Mouse (Mus musculus) bone marrow, adult 2 months (tissue): ENCODE measurements around the gene Zfp692. TPM values are rescaled to one million over a fixed set of nuclear protein-coding genes. Genes with fewer than 3 reads are reported as not detected.
"Not testable (repeated sequence)": the region's sequence is repeated elsewhere in the genome, so short reads cannot be mapped to it uniquely, and the experiment has no call there.

Experiments used
- H3K27ac ChIP-seq: fragments of 200-500 bp; 2 replicates; pipeline ENCODE4 v1.5.1; 2012; ENCODE audit warnings: low read depth, mild to moderate bottlenecking, control low read depth, inconsistent platforms, low read length; ENCODE audit not compliant: control insufficient read depth, poor library complexity, insufficient read depth
- H3K4me1 ChIP-seq: fragments of 200-500 bp; 2 replicates; pipeline ENCODE4 v1.6.1; 2011; ENCODE audit warnings: low read length; ENCODE audit not compliant: control insufficient read depth, insufficient read depth
- H3K4me3 ChIP-seq: fragments of 200-500 bp; replicated peaks from 2 replicates; pipeline ENCODE3; 2011; ENCODE audit warnings: mild to moderate bottlenecking, low read depth, low read length, control low read depth; ENCODE audit not compliant: control insufficient read depth
- CTCF ChIP-seq: fragments of 200-500 bp; IDR thresholded peaks from 2 replicates; pipeline ENCODE4 v1.5.1; 2011; ENCODE audit warnings: low read length, control low read depth; ENCODE audit not compliant: control insufficient read depth, insufficient read depth
- POLR2A ChIP-seq: fragments of 200-500 bp; IDR thresholded peaks from 2 replicates; pipeline ENCODE4 v1.6.1; 2011; ENCODE audit warnings: low read depth, mild to moderate bottlenecking, control low read depth, low read length, borderline replicate concordance; ENCODE audit not compliant: control insufficient read depth
- WGBS: fragments of 180-500 bp; shearing (Covaris S2); methylation state at CpG from one replicate; pipeline ENCODE4 v1.1.7; 2018; 5-methylcytosine and 5-hydroxymethylcytosine counted together
- polyA plus RNA-seq: library from polyadenylated mRNA; stranded (reverse); fragments of >200 nt; gene quantifications from 2 replicates; pipeline ENCODE4 v1.2.4, GENCODE M21; 2011; ENCODE audit warnings: low replicate concordance; ENCODE audit not compliant: missing spikeins, insufficient read depth, insufficient read length

The Zfp692 gene
- polyA plus RNA-seq, 1 experiment: 53.9 TPM

DNA sequence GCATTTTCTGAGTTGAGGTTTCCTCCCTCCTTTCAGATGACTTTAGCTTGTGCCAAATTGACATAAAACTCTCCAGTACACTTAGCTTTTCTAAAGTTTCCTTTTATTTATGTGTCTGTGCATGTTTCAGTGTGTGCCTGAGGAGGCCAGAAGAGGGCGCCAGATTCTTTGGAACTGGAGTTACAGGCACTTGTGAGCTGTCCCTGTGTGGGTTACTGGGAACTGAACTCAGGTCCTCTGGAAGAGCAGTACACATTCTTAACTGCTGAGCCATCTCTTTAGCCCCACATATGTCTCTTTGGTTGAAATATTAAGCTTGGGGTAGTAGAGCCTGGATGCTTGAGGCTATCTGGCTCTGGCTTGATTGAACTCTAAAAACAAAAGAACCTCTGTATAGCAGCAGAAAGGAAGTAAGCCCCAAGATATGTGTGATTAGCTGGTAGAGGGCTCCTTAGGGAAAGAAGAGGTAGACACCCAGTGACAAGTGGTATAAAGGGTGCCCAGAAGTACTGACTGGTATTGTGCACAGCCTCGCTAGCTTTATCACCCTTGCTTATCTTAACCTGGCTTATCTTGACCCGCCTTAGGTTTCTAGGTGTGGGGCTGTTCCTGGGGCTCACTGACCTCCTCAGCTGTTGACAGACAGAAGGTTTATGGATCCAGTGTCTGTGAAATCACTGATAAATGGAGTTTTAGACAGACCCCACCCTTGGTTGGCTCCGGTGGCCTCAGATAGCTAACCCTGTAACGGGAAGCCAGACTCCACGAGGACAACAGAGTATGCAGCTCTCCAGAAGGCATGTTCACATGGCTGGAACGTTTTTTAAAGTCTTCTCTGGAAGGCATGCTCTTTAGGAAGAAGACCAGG is 46.0 kb downstream of the Zfp692 start:
- Histone ChIP-seq H3K4me1 (no peaks in the 10 kb centered on the region; the same call in none of the 2 replicates), H3K4me3 (no peak overlapping the region), H3K27ac (peak overlapping the region; percentile 47)
- WGBS: 42% methylated on average over 7 of the region's 7 CpGs
- peak; percentile 46; the same call in 1 of the 2 replicates for TF ChIP-seq CTCF
- TF ChIP-seq POLR2A: no peak

DNA sequence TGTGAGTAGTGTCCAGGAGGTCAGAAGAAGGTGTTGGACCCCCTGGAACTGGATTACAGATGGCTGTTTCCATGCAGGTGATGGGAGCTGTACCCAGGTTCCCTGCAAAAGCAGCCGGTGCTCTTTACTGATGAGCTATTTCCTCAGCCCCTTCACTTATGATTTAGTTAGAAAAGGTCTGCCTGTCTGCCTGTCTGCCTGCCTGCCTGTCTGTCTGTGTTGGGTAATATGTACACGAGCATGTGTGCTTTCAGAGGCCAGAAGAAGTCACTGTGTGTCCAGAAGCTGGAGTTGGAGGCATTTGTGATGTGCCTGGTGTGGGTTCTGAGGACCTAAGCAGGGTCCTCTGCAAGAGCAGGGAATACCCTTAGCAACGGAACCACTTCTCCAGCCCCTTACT is 46.8 kb downstream of the Zfp692 start:
- Histone ChIP-seq H3K27ac (peak overlapping the region; percentile 68), H3K4me3 (no peak overlapping the region), H3K4me1 (no peaks in the 10 kb centered on the region; the same call in none of the 2 replicates)
- TF ChIP-seq CTCF (no peak), POLR2A (no peak)
- WGBS: 65% methylated on average over 3 of the region's 3 CpGs

DNA sequence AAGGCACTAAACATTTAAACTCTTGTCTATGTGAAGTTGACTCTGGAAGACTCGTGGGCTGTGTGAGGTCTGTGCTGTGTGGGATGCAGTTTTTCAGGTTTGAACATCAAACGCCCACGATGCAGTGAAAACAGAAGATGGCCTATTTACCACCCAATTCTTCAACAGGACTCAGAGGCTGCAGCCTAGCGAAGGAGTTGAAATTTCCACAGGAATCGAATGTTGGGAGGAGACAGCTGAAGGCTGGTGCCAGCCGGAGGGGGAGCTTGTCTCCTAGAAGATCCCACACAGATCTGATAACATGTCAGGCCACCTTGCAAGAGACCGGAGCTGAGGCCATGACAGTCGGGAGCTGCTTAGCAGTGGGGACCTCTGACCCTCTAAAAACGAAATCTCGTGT is 47.6 kb downstream of the Zfp692 start:
- no peaks in the 10 kb centered on the region; the same call in none of the 2 replicates for H3K4me1 ChIP-seq
- H3K4me3 ChIP-seq: no peak overlapping the region
- TF ChIP-seq POLR2A (no peak), CTCF (no peak)
- H3K27ac ChIP-seq: no peak overlapping the region
- WGBS: 70% methylated on average over 10 of the region's 10 CpGs

DNA sequence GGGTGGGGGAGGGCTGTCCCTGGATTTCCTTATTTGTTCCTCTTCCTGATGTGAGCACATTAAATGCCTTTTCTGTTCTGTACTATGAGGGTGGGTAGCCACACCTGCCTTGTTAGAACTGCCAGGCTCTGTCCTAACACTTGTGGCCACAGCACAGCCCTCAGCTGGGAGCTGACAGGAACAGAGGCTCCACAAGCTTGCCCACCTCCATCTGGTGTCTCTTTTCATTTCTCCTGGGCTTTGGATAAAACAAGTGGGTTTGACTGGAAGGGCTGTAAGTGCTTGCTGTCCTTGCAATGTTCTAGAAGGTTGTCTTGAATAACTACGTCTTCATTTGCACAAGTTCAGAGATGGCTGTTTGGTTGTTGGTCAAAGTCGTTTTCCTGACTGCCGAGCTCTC is 48.1 kb downstream of the Zfp692 start:
- 75% methylated on average over 3 of the region's 3 CpGs for WGBS
- H3K4me3 ChIP-seq: no peak overlapping the region
- H3K4me1 ChIP-seq: no peaks in the 10 kb centered on the region; the same call in none of the 2 replicates
- no peak for TF ChIP-seq POLR2A
- TF ChIP-seq CTCF: no peak
- no peak overlapping the region for H3K27ac ChIP-seq

DNA sequence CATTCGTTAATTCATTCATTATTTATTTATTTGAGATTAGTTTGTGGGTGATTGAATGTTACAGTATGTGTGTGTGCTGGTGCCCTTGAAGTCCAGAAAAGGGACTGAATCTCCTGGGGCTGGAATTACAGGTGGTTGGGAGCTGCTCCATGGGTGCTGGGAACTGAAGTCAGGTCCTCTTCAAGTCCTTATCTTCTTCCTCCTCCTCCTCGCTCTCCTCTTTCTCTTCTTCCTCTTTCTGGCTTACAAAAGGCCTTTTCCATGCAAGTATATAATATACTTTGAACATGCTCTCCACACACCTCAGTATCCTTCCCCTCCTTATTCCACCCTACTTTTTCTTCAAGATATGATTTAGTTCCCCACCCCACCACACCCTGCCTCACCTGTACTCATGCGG is 50.2 kb downstream of the Zfp692 start:
- no peak overlapping the region for H3K4me3 ChIP-seq
- 78% methylated on average over 3 of the region's 3 CpGs for WGBS
- TF ChIP-seq CTCF (no peak), POLR2A (no peak)
- H3K27ac ChIP-seq: no peak overlapping the region
- H3K4me1 ChIP-seq: no peaks in the 10 kb centered on the region; the same call in none of the 2 replicates

DNA sequence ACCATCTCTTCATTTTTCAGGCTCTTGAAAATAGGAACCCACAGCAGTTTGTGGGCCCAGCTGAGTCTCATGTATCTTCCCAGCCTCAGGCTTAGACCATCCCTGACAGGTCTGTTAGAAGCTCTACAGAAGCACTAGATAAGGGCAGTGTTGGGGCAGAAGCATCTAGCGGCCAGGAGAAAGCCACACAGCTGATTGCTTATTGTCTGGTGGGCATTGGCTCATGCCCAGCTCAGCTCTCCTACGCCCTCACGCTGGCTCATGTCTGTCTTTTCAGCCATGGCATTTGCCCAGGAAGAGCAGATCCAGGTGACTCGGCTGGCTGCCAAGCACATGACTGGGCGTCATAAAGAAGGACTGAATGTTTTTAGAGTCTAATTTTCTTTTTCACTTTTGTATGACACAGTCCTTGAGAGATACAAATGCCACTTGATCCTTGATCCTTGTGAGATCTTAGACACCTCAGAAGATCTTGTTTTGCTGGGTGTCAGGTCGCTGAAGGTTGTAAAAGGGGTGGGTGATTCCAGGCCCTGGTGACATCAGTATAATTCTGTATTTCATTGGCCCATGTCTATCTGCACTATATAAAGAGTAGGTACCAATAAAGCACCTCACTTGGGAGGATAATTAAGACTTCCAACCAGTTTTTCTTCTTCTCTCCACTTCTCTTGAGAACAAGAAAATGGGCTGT is 51.1 kb downstream of the Zfp692 start:
- Histone ChIP-seq H3K4me3 (no peak overlapping the region), H3K27ac (no peak overlapping the region), H3K4me1 (no peaks in the 10 kb centered on the region; the same call in none of the 2 replicates)
- WGBS: 47% methylated on average over 6 of the region's 6 CpGs
- TF ChIP-seq POLR2A: no peak

DNA sequence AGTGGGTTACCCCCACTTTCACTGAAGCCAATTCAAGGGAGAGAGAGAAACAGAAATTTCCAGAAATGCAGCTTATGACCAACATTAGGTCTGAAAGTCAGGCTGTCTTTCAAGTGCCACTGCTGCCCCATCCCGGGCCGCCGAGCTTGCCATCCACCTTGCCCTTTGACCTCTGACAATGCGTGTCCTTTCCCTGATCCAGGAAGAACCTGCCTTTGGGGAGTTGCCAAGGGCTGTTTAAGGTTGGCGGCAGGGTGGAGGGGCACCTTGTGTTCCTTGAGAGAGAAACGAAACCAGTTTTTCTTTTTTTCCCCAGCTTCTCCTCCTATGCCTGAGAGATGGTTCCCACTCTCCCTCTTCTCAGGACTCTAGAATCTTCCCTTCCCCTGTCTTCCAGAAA is 55.7 kb downstream of the Zfp692 start:
- H3K27ac ChIP-seq, H3K4me1 ChIP-seq, H3K4me3 ChIP-seq: not testable (repeated sequence)
- WGBS: no CpG with 5 or more reads among the region's 6 CpGs

Other genes starting within 250 kb of the Zfp692 start
- not detected in 2 replicates for gene Gm12248, start 213.9 kb upstream of the Zfp692 start, polyA plus RNA-seq
- gene Cnot8, start 202.9 kb upstream of the Zfp692 start, polyA plus RNA-seq: 23.3 and 34.5 TPM in 2 replicates
- gene Gemin5, start 138.5 kb upstream of the Zfp692 start, polyA plus RNA-seq: 4.7 and 9.0 TPM in 2 replicates
- 22.8 and 28.3 TPM in 2 replicates for gene Mrpl22, start 135.4 kb upstream of the Zfp692 start, polyA plus RNA-seq
- 28.7 and 39.5 TPM in 2 replicates for gene Igtp, start 107.5 kb upstream of the Zfp692 start, polyA plus RNA-seq
- gene Irgm2, start 107.5 kb upstream of the Zfp692 start, polyA plus RNA-seq: 5.2 and 7.0 TPM in 2 replicates
- gene 4930438A08Rik, start 32.3 kb upstream of the Zfp692 start, polyA plus RNA-seq: 5.9 and 21.1 TPM in 2 replicates
- gene Zfp672, start 23.3 kb downstream of the Zfp692 start, polyA plus RNA-seq: 20.1 and 39.4 TPM in 2 replicates
- gene Sh3bp5l, start 23.7 kb downstream of the Zfp692 start, polyA plus RNA-seq: 12.6 and 17.7 TPM in 2 replicates
- not detected in 2 replicates for gene Lypd8, start 72.0 kb downstream of the Zfp692 start, polyA plus RNA-seq
- gene 1810065E05Rik, start 114.0 kb downstream of the Zfp692 start, polyA plus RNA-seq: not detected in 2 replicates
- not detected in 2 replicates for gene Gm12253, start 125.5 kb downstream of the Zfp692 start, polyA plus RNA-seq
- not detected in 2 replicates for gene Lypd9, start 145.9 kb downstream of the Zfp692 start, polyA plus RNA-seq
- gene Olfr30, start 155.2 kb downstream of the Zfp692 start, polyA plus RNA-seq: not detected in 2 replicates
- gene Olfr332, start 185.5 kb downstream of the Zfp692 start, polyA plus RNA-seq: not detected in 2 replicates
- gene Olfr331, start 195.5 kb downstream of the Zfp692 start, polyA plus RNA-seq: not detected in 2 replicates
- gene Olfr330, start 227.8 kb downstream of the Zfp692 start, polyA plus RNA-seq: not detected in 2 replicates
- not detected in 2 replicates for gene Olfr329-ps, start 239.4 kb downstream of the Zfp692 start, polyA plus RNA-seq
- gene Olfr328, start 248.6 kb downstream of the Zfp692 start, polyA plus RNA-seq: not detected in 2 replicates